Mouse (Mus musculus): ENCODE results near the gene Katnal1.

The Katnal1 gene

GRCm38 (mm10) chr5:148879218-148879617 lies 49.9 kb downstream of the Katnal1 start:
- no peak for DNase-seq (ENCODE audit: low spot score)

GRCm38 (mm10) chr5:148873116-148873515 lies 56.0 kb downstream of the Katnal1 start:
- no peak for DNase-seq (ENCODE audit: low spot score)

DNA sequence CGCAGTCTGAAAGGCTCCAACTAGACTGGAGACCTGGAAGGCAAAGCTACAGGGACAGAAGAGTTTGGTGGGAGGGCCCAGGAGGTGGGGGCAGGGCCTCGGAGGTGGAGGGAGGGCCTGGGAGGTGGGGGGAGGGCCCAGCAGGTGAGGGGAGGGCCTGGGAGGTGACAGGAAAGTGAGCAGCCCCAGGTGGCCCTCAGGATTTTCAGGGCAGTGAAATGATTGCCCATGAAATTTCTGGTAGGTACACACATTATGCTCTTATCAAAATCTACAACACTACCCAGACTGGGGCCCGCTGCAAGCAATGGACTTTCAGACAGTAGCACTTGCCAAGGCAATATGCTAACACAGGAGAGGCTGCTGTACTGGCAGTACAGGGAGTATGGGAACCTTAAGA lies 59.5 kb downstream of the Katnal1 start:
- no peak for DNase-seq (ENCODE audit: low spot score)

GRCm38 (mm10) chr5:148867766-148868165 lies 61.4 kb downstream of the Katnal1 start:
- no peak for DNase-seq (ENCODE audit: low spot score)

- DNase-seq (ENCODE audit: low spot score): no peak
Observed at GRCm38 (mm10) chr5:148867171-148867570, 61.9 kb downstream of the Katnal1 start.

DNA sequence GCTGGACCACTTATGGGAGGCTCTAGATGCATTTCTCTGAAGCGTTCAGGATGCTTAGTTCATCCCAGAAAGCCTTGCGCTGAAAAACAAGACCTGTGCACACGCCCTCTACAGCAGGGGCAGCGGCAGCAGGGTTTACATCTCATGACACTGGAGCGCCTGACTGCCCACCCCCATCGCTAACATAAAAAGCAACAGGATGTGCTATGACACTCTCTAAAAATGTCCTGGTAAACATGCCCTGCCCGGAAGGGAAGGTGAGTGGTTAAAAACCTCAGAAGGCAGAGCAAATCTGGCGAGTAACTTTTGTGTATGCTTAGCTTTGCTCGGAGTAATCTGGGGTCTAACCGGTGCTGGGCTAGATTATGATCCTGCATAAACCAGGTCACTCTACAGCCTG lies 62.5 kb downstream of the Katnal1 start:
- no peak for DNase-seq (ENCODE audit: low spot score)

- DNase-seq (ENCODE audit: low spot score): no peak
Observed at GRCm38 (mm10) chr5:148863409-148863808, 65.7 kb downstream of the Katnal1 start.

GRCm38 (mm10) chr5:148862853-148863252 lies 66.3 kb downstream of the Katnal1 start:
- DNase-seq (ENCODE audit: low spot score): no peak

GRCm38 (mm10) chr5:148862136-148862535 lies 67.0 kb downstream of the Katnal1 start:
- no peak for DNase-seq (ENCODE audit: low spot score)

DNA sequence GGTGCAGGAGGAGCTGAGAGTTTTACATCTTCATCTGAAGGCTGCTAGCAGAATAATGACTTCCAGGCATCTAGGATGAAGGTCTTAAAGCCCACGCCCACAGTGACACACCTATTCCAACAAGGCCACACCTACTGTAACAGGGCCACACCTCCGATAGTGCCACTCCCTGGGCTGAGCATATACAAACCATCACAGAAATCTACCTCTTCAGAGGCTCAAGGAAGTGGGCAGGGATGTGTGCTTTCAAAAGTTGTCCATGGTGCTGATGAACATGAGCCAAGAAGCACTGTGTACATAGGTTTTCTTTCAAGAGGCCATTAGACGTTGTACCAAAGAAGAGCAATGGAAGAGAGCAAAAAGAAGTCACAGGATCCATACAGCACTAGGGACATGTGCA lies 71.6 kb downstream of the Katnal1 start:
- no peak for DNase-seq (ENCODE audit: low spot score)

GRCm38 (mm10) chr5:148855047-148855446 lies 74.1 kb downstream of the Katnal1 start:
- no peak for DNase-seq (ENCODE audit: low spot score)

- DNase-seq (ENCODE audit: low spot score): no peak
Observed at GRCm38 (mm10) chr5:148854166-148854565, 75.0 kb downstream of the Katnal1 start.

DNA sequence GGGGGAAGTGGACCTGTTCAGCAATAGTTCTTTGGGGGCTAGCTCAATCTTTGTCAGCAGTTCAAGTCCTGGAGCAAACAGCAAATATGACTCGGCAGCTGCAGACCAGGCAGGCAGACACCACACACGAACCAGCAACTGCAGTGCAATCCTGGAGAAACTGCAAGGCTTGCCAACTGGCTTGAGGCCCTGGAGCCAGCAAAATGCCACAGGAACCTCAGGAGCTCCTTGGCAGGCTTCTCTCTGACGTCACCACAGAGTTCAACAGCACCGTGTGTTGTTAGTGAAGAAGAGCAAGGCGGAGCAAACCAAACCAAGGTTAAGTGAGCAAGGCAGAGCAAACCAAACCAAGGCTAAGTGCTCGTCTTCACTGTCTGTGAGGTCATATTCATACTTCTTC lies 79.6 kb downstream of the Katnal1 start:
- no peak for DNase-seq (ENCODE audit: low spot score)

- no peak for DNase-seq (ENCODE audit: low spot score)
Observed at GRCm38 (mm10) chr5:148847032-148847431, 82.1 kb downstream of the Katnal1 start.

DNA sequence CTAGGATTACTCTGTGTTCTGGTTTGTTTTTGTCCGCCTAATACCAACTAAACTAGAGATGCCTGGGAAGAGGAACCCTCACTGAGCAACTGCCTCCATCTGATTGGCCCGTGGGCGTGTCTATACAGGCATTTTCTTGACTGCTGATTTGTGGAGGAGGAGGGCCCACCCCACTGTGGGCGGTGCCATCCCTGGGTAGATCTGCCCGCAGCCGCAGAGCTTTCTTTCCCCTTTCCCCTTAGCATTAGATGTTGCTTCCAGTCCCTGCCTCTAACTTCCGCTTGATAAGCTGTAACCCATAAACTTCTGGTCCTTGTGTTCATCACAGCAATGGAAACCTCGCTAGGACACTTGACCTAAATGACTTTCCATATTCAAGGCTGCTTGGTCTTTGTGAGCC lies 92.1 kb downstream of the Katnal1 start:
- peak; percentile 73 for DNase-seq (ENCODE audit: low spot score)

DNA sequence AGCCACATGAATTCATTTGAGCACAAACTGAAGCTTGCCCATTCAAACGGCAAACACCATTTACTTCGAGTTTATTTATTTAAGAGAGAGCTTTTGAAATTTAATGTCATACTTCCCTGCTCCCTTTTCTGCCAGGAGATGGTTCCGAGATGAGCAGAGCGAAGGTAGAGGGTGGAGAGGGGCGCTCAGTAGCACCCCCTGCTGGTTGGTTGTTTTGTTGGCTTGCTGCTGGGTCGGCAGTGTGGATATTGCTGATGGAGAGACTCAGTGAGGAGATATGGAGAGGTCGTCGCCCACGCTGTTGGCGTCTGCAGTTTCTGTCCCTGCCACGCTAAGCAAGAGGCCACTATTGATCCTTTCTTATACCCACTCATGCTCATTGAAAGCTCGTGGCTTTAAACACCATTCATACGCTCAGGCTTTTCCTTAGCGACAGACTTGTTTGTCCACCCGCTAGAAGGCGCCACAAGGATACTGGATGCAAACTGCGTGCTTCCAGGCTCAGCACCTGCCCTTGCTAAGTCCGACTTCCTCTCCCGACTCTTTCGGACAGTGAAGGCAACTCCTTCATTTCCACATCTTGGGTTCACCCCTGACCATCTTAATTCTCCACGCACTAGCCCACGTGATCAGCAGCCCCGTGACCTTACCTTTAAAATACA lies 97.4 kb downstream of the Katnal1 start:
- DNase-seq (ENCODE audit: low spot score): peak; percentile 36

DNA sequence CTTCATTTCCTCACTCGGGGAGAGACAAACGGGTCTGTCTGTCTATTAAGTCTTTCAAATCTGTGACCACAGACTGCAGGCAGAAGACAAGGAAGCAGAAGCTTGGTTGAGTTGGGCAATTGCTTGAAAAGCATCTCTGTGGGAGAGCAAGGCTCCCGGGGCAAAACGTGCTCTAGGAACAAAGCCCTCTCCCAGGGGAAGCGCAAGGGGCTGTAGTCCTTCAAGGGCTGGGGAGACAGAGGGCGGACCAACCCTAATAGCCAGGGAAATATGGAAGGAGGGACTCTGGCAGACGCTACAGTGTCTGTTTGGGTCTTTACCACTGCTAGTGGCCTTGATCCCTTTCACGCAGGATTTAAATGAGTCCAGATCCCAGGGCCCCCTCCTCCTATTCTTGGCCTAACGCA lies 98.0 kb downstream of the Katnal1 start:
- no peak for DNase-seq (ENCODE audit: low spot score)

GRCm38 (mm10) chr5:148825732-148826131 lies 103.4 kb downstream of the Katnal1 start:
- DNase-seq (ENCODE audit: low spot score): no peak

DNA sequence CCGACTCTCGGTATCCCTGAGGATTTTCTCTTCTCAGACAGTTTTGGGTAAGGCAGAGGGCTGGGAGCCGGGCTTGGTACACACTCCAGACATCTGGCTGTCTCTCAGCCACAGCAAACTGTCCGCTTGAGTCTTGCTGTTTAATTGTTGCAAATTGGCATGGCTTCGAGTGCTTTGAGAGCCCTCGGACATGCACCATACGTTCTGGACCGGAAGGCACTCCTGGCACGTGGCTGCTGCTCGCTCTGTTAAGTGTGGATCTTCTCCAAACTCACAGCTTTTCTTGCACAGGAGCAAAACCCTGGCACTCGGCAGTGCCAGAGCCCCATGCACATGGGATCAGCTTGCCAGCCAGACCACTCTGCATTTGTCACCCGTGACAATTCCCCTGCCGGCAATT lies 106.3 kb downstream of the Katnal1 start:
- DNase-seq (ENCODE audit: low spot score): peak; percentile 70

Data from MN1 (cell line).